Mouse (Mus musculus) E14TG2a.4 (cell line): Measurements from ENCODE around the gene Tsc22d4.

ENCODE experiments used
- CTCF ChIP-seq: conservative IDR thresholded peaks from 2 replicates; pipeline ENCODE4 v1.5.1; 2014; ENCODE audit warnings: low read length
- POU5F1 ChIP-seq: IDR thresholded peaks from 2 replicates; pipeline ENCODE4 v1.6.1; 2014; ENCODE audit warnings: low read length, borderline replicate concordance

DNA sequence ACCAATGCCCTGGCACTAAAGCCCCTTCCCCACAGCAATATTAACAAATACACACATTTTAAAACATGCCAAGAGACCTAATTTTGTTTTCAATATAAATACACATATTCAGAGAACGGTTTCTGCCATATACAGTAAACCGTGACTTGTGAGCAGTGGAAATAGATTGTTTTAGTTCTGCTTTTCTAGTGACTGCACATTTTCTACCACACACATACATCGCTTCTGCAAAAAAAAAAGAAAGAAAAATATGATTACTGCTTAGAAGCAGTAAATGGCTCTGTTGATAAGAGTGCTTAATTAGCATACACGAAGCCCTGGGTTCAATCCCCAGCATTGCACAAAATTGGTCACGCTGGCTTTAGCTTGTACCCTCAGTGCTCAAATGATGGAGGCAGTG is 21.7 kb upstream of the Tsc22d4 start:
- no peak for TF ChIP-seq CTCF
- TF ChIP-seq POU5F1: no peak
